Mouse (Mus musculus): ENCODE measurements around the gene Rpl12. TPM values are rescaled to one million over a fixed set of nuclear protein-coding genes. Genes with fewer than 3 reads are reported as not detected.

Rpl12 gene
- 5.8 and 7.5 TPM in 2 replicates for polyA plus RNA-seq (2012; ENCODE audit: insufficient read depth, insufficient read length, missing spikeins)

GRCm38 (mm10) chr2:32961192-32961995, at the start of gene Rpl12, which contains the start of gene Lrsam1:
TSS of gene Rpl12 (plus strand) at chr2:32961559.
TSS of gene Lrsam1 (minus strand) at chr2:32961614.
- Histone ChIP-seq H3K27ac (replicated peaks; ENCODE audit: low read depth, low read length) (peak within 1 kb of the TSS; percentile 22; the same call in 1 of the 2 replicates), H3K4me1 (ENCODE audit: control insufficient read depth, insufficient read depth, insufficient read length, low read length) (peaks cover 4% of the 10 kb centered on the region; the same call in 1 of the 2 replicates), H3K4me3 (ENCODE audit: insufficient read depth, low read depth, low read length) (peak within 1 kb of the TSS; percentile 76)

DNA sequence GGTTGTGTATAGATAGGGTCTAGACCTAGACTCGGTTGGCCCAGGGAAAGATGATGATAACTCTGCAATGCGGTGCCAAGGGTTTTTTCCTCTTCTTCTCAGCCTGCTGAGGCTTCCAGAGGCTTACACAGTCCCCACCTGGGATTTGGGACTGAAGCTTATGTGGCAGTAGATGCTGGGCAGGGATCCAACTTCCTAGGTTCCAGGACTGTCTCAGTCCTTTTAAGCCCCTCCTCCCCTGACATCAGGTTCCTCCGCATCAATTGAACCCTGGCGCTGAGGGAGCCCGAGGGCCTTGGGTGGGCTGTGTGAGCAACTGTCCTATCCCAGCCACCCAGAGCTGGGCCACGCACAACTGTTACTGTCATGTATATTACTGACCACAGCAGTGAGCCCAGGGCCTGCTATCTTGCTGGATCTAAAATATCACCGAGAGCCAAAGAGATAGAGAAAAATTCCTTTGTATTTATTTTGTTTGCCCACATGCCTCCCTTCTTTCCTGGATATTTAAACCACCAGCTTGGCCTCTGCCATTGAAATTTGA, 49.6 kb upstream of the Rpl12 start:
- no peak overlapping the region for H3K4me3 ChIP-seq (ENCODE audit: insufficient read depth, low read depth, low read length)
- peaks cover 20% of the 10 kb centered on the region for H3K4me1 ChIP-seq (ENCODE audit: control insufficient read depth, insufficient read depth, insufficient read length, low read length)
- no peak overlapping the region for H3K27ac ChIP-seq (replicated peaks; ENCODE audit: low read depth, low read length)

GRCm38 (mm10) chr2:32912210-32912804, 49.1 kb upstream of the Rpl12 start:
- H3K4me3 ChIP-seq (ENCODE audit: insufficient read depth, low read depth, low read length), result no peak overlapping the region
- peaks cover 16% of the 10 kb centered on the region for H3K4me1 ChIP-seq (ENCODE audit: control insufficient read depth, insufficient read depth, insufficient read length, low read length)
- no peak overlapping the region for H3K27ac ChIP-seq (replicated peaks; ENCODE audit: low read depth, low read length)

GRCm38 (mm10) chr2:32914362-32914761, 47.0 kb upstream of the Rpl12 start:
- Histone ChIP-seq H3K27ac (replicated peaks; ENCODE audit: low read depth, low read length) (peak overlapping the region; percentile 86), H3K4me1 (ENCODE audit: control insufficient read depth, insufficient read depth, insufficient read length, low read length) (peaks cover 13% of the 10 kb centered on the region), H3K4me3 (ENCODE audit: insufficient read depth, low read depth, low read length) (no peak overlapping the region)

- Histone ChIP-seq H3K27ac (replicated peaks; ENCODE audit: low read depth, low read length) (peak overlapping the region; percentile 86), H3K4me1 (ENCODE audit: control insufficient read depth, insufficient read depth, insufficient read length, low read length) (peaks cover 13% of the 10 kb centered on the region), H3K4me3 (ENCODE audit: insufficient read depth, low read depth, low read length) (no peak overlapping the region)
Observed at GRCm38 (mm10) chr2:32914896-32915295, 46.5 kb upstream of the Rpl12 start.

GRCm38 (mm10) chr2:32917526-32917925, 43.8 kb upstream of the Rpl12 start:
- Histone ChIP-seq H3K27ac (replicated peaks; ENCODE audit: low read depth, low read length) (peak overlapping the region; percentile 66), H3K4me3 (ENCODE audit: insufficient read depth, low read depth, low read length) (no peak overlapping the region), H3K4me1 (ENCODE audit: control insufficient read depth, insufficient read depth, insufficient read length, low read length) (peaks cover 13% of the 10 kb centered on the region)

- no peak overlapping the region for H3K4me3 ChIP-seq (ENCODE audit: insufficient read depth, low read depth, low read length)
- peaks cover 13% of the 10 kb centered on the region for H3K4me1 ChIP-seq (ENCODE audit: control insufficient read depth, insufficient read depth, insufficient read length, low read length)
- no peak overlapping the region for H3K27ac ChIP-seq (replicated peaks; ENCODE audit: low read depth, low read length)
Observed at GRCm38 (mm10) chr2:32918391-32918790, 43.0 kb upstream of the Rpl12 start.

GRCm38 (mm10) chr2:32921235-32921634, 40.1 kb upstream of the Rpl12 start:
- Histone ChIP-seq H3K4me1 (ENCODE audit: control insufficient read depth, insufficient read depth, insufficient read length, low read length) (no peaks in the 10 kb centered on the region; the same call in 1 of the 2 replicates), H3K27ac (replicated peaks; ENCODE audit: low read depth, low read length) (no peak overlapping the region)

GRCm38 (mm10) chr2:32921801-32922380, 39.5 kb upstream of the Rpl12 start:
- Histone ChIP-seq H3K4me3 (ENCODE audit: insufficient read depth, low read depth, low read length) (no peak overlapping the region), H3K4me1 (ENCODE audit: control insufficient read depth, insufficient read depth, insufficient read length, low read length) (no peaks in the 10 kb centered on the region; the same call in 1 of the 2 replicates), H3K27ac (replicated peaks; ENCODE audit: low read depth, low read length) (no peak overlapping the region)

More at GRCm38 (mm10) chr2:32921235-32921634, 40.1 kb upstream of the Rpl12 start:
- no peak overlapping the region for H3K4me3 ChIP-seq (ENCODE audit: insufficient read depth, low read depth, low read length)

- Histone ChIP-seq H3K27ac (replicated peaks; ENCODE audit: low read depth, low read length) (no peak overlapping the region), H3K4me3 (ENCODE audit: insufficient read depth, low read depth, low read length) (no peak overlapping the region), H3K4me1 (ENCODE audit: control insufficient read depth, insufficient read depth, insufficient read length, low read length) (peaks cover 2% of the 10 kb centered on the region; the same call in 1 of the 2 replicates)
Observed at GRCm38 (mm10) chr2:32922564-32922963, 38.8 kb upstream of the Rpl12 start.

- H3K4me3 ChIP-seq (ENCODE audit: insufficient read depth, low read depth, low read length), result no peak overlapping the region
- no peak overlapping the region for H3K27ac ChIP-seq (replicated peaks; ENCODE audit: low read depth, low read length)
- peaks cover 2% of the 10 kb centered on the region; the same call in 1 of the 2 replicates for H3K4me1 ChIP-seq (ENCODE audit: control insufficient read depth, insufficient read depth, insufficient read length, low read length)
Observed at GRCm38 (mm10) chr2:32923551-32924250, 37.7 kb upstream of the Rpl12 start.

GRCm38 (mm10) chr2:32924306-32924844, 37.0 kb upstream of the Rpl12 start:
- Histone ChIP-seq H3K27ac (replicated peaks; ENCODE audit: low read depth, low read length) (0 out of 2 replicates have a peak overlapping the region, but pooled peaks have one; percentile 19), H3K4me1 (ENCODE audit: control insufficient read depth, insufficient read depth, insufficient read length, low read length) (peaks cover 2% of the 10 kb centered on the region; the same call in 1 of the 2 replicates), H3K4me3 (ENCODE audit: insufficient read depth, low read depth, low read length) (no peak overlapping the region)

DNA sequence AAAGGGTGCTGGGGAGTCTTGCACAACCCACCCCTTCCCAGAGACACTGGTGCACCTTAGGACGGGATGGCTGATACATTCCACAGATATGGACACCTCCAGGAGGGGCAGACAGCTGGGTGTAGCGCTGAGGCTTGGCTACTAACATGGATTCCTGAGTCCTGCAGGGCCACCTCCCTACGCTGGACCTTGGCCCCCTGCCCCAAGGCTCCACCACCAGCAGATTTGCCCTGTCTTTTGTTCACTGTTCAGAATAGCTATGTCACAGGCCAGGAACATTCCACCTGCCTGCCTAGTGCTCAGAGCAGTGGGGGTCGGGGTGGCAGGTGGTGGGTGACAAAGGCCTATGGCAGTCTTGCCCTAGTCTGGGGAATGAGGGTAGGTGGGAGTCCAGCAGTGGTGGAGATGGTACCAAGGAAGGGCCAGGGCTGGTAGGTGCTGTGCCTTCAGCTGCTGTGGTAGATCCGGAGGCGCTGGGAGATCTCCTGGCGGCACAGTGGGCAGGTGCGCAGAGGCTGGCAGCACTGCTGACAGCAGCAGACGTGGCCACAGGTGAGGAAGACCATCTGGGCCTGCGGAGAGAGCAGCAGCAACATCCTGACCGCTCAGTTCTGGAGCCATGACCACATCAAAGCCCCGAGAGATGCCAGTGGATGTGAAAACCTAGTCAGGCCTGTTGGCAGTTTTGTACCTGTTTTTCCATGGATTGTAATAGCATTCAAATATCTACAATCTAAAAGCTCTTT, 34.9 kb upstream of the Rpl12 start:
- H3K27ac ChIP-seq (replicated peaks; ENCODE audit: low read depth, low read length), result no peak overlapping the region
- peaks cover 2% of the 10 kb centered on the region; the same call in 1 of the 2 replicates for H3K4me1 ChIP-seq (ENCODE audit: control insufficient read depth, insufficient read depth, insufficient read length, low read length)
- no peak overlapping the region for H3K4me3 ChIP-seq (ENCODE audit: insufficient read depth, low read depth, low read length)

All from brown adipose tissue, adult 24 weeks (tissue).